Mouse (Mus musculus) embryo, embryonic 11.5 days (tissue): Measurements from ENCODE around the gene Ikzf4.
"Not testable (repeated sequence)": the region's sequence is repeated elsewhere in the genome, so short reads cannot be mapped to it uniquely, and the experiment has no call there.

Experiments
- DNase-seq: peaks from one replicate; pipeline ENCODE4 v3.0.0-alpha.2; 2012; ENCODE audit warnings: low read depth, low spot score

Gene Ikzf4

DNA sequence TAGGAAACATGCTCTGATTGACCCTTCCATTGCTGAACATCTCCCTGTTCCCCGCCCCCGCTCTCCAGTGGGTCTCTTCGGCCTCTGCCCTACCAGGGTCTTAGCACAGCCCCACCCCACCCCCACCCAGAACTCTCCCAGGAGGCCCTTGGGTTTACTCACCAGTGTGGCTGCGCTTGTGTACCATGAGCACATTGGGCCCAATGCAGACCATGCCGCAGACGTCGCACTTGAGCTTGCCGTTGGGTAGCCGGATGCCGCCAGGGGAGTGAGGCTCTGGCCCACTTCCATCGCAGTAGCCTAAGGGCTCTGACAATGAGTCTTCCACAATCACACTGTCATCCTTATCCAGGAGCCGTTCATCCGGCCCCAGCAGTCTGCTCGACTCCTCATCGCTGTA, 4.9 kb downstream of the Ikzf4 start:
- DNase-seq = no peak

DNA sequence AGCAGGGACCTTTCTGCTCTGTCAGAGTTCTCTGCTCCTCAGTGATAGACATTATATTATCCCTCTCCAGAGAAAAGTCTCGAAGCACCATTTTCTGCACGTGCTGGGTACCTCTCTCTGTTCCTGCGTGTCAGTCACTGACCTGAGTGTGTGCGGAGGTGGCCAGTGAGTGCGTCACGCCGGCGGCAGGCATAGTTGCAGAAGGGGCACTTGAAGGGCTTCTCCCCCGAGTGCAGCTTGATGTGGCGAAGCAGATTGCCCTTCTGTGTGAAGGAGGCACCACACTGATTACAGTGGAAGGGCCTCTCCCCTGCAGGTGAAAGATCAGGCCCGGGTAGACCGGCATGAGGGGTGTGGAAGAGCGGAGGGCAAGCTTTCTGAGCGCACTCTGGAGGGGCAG, 5.8 kb downstream of the Ikzf4 start:
- no peak for DNase-seq

- DNase-seq = no peak
Observed at GRCm38 (mm10) chr10:128637011-128637410, 8.8 kb downstream of the Ikzf4 start.

GRCm38 (mm10) chr10:128636561-128636960, 9.2 kb downstream of the Ikzf4 start:
- no peak for DNase-seq

DNA sequence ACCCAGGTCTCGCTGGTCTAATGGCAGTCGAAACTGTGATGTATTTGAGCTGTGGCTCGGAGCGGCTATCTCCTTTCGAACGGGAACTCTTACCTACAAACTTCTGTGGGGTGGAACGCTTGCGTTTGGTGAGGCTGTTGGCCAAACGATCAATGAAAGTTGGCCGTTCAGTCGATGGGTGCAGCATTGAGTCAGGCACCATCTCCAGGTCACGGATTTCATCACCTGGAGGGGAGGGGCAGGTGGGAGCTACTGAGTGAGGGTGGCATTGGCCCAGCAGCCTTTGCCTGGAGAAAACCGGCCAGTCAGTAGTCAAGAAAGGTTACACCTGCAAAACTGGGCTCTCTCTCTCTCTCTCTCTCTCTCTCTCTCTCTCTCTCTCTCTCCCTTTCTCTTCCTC, 10.1 kb downstream of the Ikzf4 start:
- DNase-seq = no peak

- DNase-seq = no peak
Observed at GRCm38 (mm10) chr10:128631571-128631970, 14.2 kb downstream of the Ikzf4 start.

- DNase-seq = not testable (repeated sequence)
Observed at GRCm38 (mm10) chr10:128630306-128630705, 15.5 kb downstream of the Ikzf4 start.

DNA sequence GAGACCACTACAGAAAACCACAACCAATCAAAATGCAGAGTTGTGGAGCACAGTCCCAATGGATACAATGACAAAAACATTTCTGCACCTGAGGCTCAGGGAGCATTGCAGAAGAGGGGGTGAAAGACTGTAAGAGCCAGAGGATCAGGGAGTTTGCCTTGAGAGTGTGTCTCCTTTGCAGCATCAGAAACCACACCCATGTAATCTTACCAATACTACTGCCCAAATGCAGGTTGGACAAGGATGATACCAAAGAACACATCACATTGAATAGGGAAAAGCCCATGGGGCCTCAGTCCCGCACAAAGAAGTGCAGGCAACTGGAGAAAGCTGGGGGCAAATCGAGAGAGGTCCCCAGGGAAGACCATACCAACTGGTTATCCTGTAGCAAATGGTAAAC, 16.0 kb downstream of the Ikzf4 start:
- DNase-seq = no peak

- DNase-seq = no peak
Observed at GRCm38 (mm10) chr10:128627398-128628317, 18.1 kb downstream of the Ikzf4 start.

DNA sequence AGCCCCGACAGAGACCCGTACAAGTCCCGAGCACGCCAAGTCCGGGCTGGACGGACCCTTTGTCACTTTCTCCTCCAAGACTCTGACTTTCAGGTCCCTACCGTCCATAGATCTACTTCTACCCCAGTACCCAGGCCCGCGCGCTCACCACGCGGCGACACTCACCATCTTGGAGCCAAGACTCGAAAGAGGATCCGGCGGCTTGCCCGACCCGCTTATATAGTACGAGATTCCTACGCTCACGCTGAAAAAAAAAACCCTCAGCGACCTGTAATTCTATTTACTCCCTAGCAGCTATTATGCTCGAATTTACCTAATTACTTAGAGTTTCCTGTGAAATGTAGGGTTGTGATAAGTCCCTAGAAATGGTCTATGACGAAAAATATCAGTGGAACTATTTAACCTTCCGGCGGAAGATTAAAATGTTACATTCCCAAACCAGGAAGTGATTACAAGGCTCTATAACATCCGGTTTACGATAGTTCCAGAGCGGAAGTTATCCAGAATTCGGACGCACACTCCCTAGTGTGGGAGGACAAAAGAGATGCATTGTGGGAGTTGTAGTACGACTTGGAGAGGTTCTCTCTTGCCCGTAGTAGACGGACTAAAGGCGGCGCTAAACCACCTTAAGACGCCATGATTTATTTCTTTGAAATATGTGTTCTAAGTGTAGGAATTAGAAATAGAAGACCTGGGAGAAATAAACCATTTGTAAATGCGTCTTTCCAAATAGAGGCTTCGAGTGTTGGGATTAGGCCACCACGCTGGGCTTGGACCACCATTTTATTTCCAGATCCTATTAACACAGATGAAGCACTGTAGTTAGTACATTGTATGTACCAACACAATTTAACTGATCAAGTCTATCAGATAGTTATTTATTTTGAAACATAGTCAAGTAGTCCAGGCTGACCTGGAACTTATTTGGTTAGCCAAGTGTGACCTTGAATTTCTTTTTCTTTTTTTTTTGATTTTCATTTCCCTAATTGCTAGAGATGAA, 19.2 kb downstream of the Ikzf4 start, which contains the start of gene Rps26:
Gene Rps26 (minus strand): TSS at position 437 of the 1,000 bp plus-strand sequence.
- DNase-seq = peak; percentile 93

- no peak for DNase-seq
Observed at GRCm38 (mm10) chr10:128625287-128625894, 20.4 kb downstream of the Ikzf4 start.

DNA sequence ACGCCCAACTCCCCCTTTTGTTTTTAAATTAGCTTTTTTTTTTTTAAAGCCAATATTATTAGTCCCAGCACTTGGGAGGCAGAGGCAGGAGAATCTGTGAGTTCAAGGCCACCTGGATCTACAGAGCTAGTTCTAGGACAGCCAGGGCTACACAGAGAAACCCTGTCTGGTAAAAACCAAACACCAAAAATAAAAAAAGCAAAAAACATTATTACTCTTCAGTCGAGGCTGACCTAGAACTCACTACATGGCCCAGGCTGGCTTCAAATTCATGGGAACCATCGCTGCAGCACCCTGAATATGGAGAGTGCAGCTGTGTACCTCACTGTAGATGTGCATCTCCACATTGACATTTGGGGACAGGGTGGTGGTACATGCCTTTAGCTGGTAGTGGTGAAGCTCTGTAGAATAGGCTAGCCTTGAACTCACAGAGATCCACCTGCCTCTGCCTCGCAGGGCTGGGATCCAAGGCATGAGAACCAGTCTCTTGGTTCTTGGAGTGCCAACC, 22.6 kb downstream of the Ikzf4 start:
- DNase-seq = not testable (repeated sequence)

GRCm38 (mm10) chr10:128622702-128623101, 23.1 kb downstream of the Ikzf4 start:
- no peak for DNase-seq

- no peak for DNase-seq
Observed at GRCm38 (mm10) chr10:128621986-128622520, 23.7 kb downstream of the Ikzf4 start.

DNA sequence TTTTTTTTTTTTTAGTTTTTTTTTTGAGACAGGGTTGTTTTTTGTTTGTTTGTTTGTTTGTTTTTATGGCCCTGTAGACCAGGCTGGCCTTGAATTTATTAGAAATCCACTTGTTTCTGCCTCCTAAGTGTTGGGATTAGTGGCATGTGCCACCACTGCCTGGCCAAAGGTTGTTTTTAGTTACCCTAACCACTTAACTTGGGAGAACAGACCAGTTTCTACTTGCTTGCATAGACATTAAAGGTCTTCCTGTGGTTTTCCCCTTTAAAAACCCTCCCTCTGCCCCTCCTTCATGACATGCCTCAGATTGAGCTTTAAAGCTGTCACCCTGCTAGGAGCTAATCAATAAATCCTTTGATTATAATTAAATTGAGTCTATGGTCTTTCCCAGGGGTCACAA, 25.6 kb downstream of the Ikzf4 start:
- no peak for DNase-seq

DNA sequence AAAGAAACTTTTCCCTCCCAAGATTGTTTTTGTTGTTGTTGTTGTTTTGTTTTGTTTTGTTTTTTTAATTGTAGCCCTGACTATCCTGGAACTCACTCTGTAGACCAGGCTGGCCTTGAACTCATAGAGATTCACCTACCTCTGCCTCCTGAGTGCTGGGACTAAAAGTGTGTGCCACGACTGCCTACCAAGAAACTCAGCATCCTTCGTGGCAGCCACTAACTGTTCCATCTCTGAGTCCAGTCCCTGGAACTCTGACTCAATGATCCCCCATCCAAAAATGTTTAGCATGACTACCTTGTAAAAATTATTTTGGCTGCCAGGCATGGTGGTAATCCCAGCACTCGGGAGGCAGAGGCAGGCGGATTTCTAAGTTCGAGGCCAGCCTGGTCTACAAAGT, 26.6 kb downstream of the Ikzf4 start:
- not testable (repeated sequence) for DNase-seq

- no peak for DNase-seq
Observed at GRCm38 (mm10) chr10:128618570-128618969, 27.2 kb downstream of the Ikzf4 start.

GRCm38 (mm10) chr10:128615798-128616448, 29.9 kb downstream of the Ikzf4 start:
- not testable (repeated sequence) for DNase-seq

DNA sequence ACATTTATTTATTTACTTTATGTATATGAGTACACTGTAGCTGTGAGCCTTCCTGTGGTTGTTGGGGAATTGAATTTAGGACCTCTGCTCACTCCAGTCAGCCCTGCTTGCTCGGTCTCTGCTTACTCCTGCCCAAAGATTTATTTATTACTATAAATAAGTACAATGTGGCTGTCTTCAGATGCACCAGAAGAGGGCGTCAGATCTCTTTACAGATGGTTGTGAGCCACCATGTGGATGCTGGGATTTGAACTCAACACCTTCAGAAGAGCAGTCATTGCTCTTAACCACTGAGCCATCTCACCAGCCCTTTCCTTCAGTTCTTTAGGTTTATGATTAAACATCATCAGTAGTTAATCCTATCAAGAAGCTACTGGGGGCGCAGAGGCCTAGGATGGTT, 30.9 kb downstream of the Ikzf4 start:
- DNase-seq = no peak

- not testable (repeated sequence) for DNase-seq
Observed at GRCm38 (mm10) chr10:128613820-128614219, 32.0 kb downstream of the Ikzf4 start.

GRCm38 (mm10) chr10:128613154-128613440, 32.7 kb downstream of the Ikzf4 start:
- DNase-seq = no peak
